Mouse (Mus musculus): Measurements from ENCODE around the gene Mettl24. TPM values are rescaled to one million over a fixed set of nuclear protein-coding genes. Genes with fewer than 3 reads are reported as not detected.

Gene Mettl24
- polyA plus RNA-seq (2012; rRNA removed) = 0.62 and 0.76 TPM in 2 replicates

GRCm38 (mm10) chr10:40683092-40683867 is at the start of gene Mettl24:
Mettl24 (plus strand) TSS chr10:40683282.
- Histone ChIP-seq H3K4me3 (replicated peaks; ENCODE audit: insufficient read depth, low read depth, low read length) (peak within 1 kb of the TSS; percentile 49), H3K27me3 (ENCODE audit: control insufficient read depth, insufficient read depth, low read length) (no peaks in the 10 kb centered on the region), H3K27ac (ENCODE audit: insufficient read depth, low read length) (no peak within 1 kb of the TSS), H3K4me1 (ENCODE audit: control insufficient read depth, insufficient read depth, low read length) (peaks cover 6% of the 10 kb centered on the region)
- DNase-seq = peak; percentile 79 to 81
- WGBS = 1% methylated on average over 50 of the region's 50 CpGs
- no peak for TF ChIP-seq POLR2A (IDR thresholded peaks at IDR 0.05; ENCODE audit: borderline replicate concordance, insufficient read depth, low read length)
- peak; percentile 80 for TF ChIP-seq CTCF (IDR thresholded peaks at IDR 0.05; ENCODE audit: borderline replicate concordance, insufficient read depth, low read depth, low read length)

GRCm38 (mm10) chr10:40637331-40637730 is 45.8 kb upstream of the Mettl24 start:
- no peaks in the 10 kb centered on the region for H3K27me3 ChIP-seq (ENCODE audit: control insufficient read depth, insufficient read depth, low read length)
- 84% methylated on average over 10 of the region's 10 CpGs for WGBS
- no peak for DNase-seq
- no peak for TF ChIP-seq POLR2A (IDR thresholded peaks at IDR 0.05; ENCODE audit: borderline replicate concordance, insufficient read depth, low read length)
- no peak for TF ChIP-seq CTCF (IDR thresholded peaks at IDR 0.05; ENCODE audit: borderline replicate concordance, insufficient read depth, low read depth, low read length)
- H3K4me3 ChIP-seq (replicated peaks; ENCODE audit: insufficient read depth, low read depth, low read length) = no peak overlapping the region
- H3K4me1 ChIP-seq (ENCODE audit: control insufficient read depth, insufficient read depth, low read length) = peaks cover 34% of the 10 kb centered on the region
- H3K27ac ChIP-seq (ENCODE audit: insufficient read depth, low read length) = no peak overlapping the region

DNA sequence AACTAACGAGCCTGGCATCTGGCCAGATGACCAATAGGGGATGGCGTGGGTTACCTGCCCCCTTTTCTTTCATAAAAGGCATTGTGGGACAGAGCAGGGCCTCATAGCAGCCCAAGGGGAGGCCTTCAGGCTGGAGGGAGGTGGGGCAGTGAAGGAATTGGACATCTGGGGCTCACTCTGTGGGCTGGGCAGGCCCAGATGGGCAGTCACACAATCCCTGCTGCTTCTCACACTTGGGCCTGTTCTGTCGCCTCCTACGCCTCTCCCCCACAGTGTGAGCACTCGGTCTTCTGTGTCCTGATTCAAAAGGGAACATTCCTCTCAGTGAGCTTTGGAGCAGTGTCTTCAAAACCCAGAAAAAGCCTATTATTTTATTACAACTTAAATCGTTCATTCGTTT is 44.8 kb upstream of the Mettl24 start:
- 14% methylated on average over 7 of the region's 7 CpGs for WGBS
- H3K27me3 ChIP-seq (ENCODE audit: control insufficient read depth, insufficient read depth, low read length) = no peaks in the 10 kb centered on the region
- peak; percentile 81 to 86 for DNase-seq
- no peak overlapping the region for H3K4me3 ChIP-seq (replicated peaks; ENCODE audit: insufficient read depth, low read depth, low read length)
- H3K27ac ChIP-seq (ENCODE audit: insufficient read depth, low read length) = peak overlapping the region; percentile 87
- no peak for TF ChIP-seq POLR2A (IDR thresholded peaks at IDR 0.05; ENCODE audit: borderline replicate concordance, insufficient read depth, low read length)
- no peak for TF ChIP-seq CTCF (IDR thresholded peaks at IDR 0.05; ENCODE audit: borderline replicate concordance, insufficient read depth, low read depth, low read length)
- H3K4me1 ChIP-seq (ENCODE audit: control insufficient read depth, insufficient read depth, low read length) = peaks cover 34% of the 10 kb centered on the region

- 43% methylated on average over 26 of the region's 26 CpGs for WGBS
- peak overlapping the region; percentile 87 for H3K27ac ChIP-seq (ENCODE audit: insufficient read depth, low read length)
- DNase-seq = peak; percentile 51 to 59
Measured at GRCm38 (mm10) chr10:40638823-40639819, 44.0 kb upstream of the Mettl24 start.

DNA sequence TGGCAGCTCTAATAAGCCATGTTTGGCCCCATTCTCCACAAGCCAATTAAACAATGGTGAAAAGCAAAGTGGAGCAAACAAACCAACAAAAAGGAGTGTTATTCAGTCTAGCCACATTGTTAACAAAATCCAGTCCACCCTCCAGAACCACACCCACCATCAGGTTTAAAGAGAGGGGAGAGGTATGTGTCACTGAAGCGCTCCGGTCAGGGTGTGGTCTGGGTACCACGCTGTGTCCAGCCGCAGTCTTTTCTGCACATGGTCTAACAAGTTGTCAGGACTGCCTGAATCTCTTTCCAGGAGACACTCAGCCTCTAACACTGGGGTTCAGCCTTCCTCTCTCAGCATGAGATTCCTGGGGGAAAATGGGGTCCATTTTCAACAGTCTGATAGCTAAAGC is 42.7 kb upstream of the Mettl24 start:
- 89% methylated on average over 4 of the region's 4 CpGs for WGBS
- Histone ChIP-seq H3K27ac (ENCODE audit: insufficient read depth, low read length) (peak overlapping the region; percentile 23; the same call in 1 of the 2 replicates), H3K4me3 (replicated peaks; ENCODE audit: insufficient read depth, low read depth, low read length) (no peak overlapping the region), H3K4me1 (ENCODE audit: control insufficient read depth, insufficient read depth, low read length) (peaks cover 34% of the 10 kb centered on the region), H3K27me3 (ENCODE audit: control insufficient read depth, insufficient read depth, low read length) (no peaks in the 10 kb centered on the region)
- DNase-seq = no peak
- TF ChIP-seq POLR2A (IDR thresholded peaks at IDR 0.05; ENCODE audit: borderline replicate concordance, insufficient read depth, low read length) (no peak), CTCF (IDR thresholded peaks at IDR 0.05; ENCODE audit: borderline replicate concordance, insufficient read depth, low read depth, low read length) (no peak)

More at GRCm38 (mm10) chr10:40638823-40639819, 44.0 kb upstream of the Mettl24 start:
- no peak for TF ChIP-seq POLR2A (IDR thresholded peaks at IDR 0.05; ENCODE audit: borderline replicate concordance, insufficient read depth, low read length)
- peak; percentile 19; the same call in 1 of the 2 replicates for TF ChIP-seq CTCF (IDR thresholded peaks at IDR 0.05; ENCODE audit: borderline replicate concordance, insufficient read depth, low read depth, low read length)
- no peak overlapping the region for H3K4me3 ChIP-seq (replicated peaks; ENCODE audit: insufficient read depth, low read depth, low read length)
- peaks cover 34% of the 10 kb centered on the region for H3K4me1 ChIP-seq (ENCODE audit: control insufficient read depth, insufficient read depth, low read length)
- no peaks in the 10 kb centered on the region for H3K27me3 ChIP-seq (ENCODE audit: control insufficient read depth, insufficient read depth, low read length)

DNA sequence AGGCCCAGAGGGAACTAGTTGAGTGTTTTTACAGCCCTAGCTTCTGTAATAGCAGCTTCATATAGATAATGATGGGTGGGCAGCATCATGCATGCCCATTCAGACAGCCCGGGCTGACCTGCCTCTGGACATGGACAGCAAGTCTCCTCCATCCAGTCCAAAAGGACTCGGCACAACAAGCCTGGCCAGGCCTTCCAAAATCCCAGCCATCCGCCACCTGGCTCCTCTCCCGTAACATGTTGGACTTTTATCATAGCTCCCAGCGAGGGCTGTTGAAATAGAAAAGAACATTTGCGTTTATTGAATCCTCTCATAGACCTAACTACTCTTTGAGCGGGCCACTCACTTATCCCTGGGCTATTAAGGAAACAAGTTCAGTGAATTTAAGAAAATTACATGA is 41.2 kb upstream of the Mettl24 start:
- WGBS = 19% methylated on average over 7 of the region's 7 CpGs
- no peak overlapping the region for H3K4me3 ChIP-seq (replicated peaks; ENCODE audit: insufficient read depth, low read depth, low read length)
- no peaks in the 10 kb centered on the region for H3K27me3 ChIP-seq (ENCODE audit: control insufficient read depth, insufficient read depth, low read length)
- peak; percentile 70 to 75 for DNase-seq
- H3K27ac ChIP-seq (ENCODE audit: insufficient read depth, low read length) = peak overlapping the region; percentile 9; the same call in 1 of the 2 replicates
- H3K4me1 ChIP-seq (ENCODE audit: control insufficient read depth, insufficient read depth, low read length) = peaks cover 34% of the 10 kb centered on the region
- TF ChIP-seq POLR2A (IDR thresholded peaks at IDR 0.05; ENCODE audit: borderline replicate concordance, insufficient read depth, low read length) (no peak), CTCF (IDR thresholded peaks at IDR 0.05; ENCODE audit: borderline replicate concordance, insufficient read depth, low read depth, low read length) (no peak)

- no peak for TF ChIP-seq POLR2A (IDR thresholded peaks at IDR 0.05; ENCODE audit: borderline replicate concordance, insufficient read depth, low read length)
- no peak for TF ChIP-seq CTCF (IDR thresholded peaks at IDR 0.05; ENCODE audit: borderline replicate concordance, insufficient read depth, low read depth, low read length)
- 89% methylated on average over 5 of the region's 5 CpGs for WGBS
- no peak for DNase-seq
- peaks cover 29% of the 10 kb centered on the region for H3K4me1 ChIP-seq (ENCODE audit: control insufficient read depth, insufficient read depth, low read length)
- H3K27ac ChIP-seq (ENCODE audit: insufficient read depth, low read length) = no peak overlapping the region
- no peaks in the 10 kb centered on the region for H3K27me3 ChIP-seq (ENCODE audit: control insufficient read depth, insufficient read depth, low read length)
- H3K4me3 ChIP-seq (replicated peaks; ENCODE audit: insufficient read depth, low read depth, low read length) = no peak overlapping the region
Measured at GRCm38 (mm10) chr10:40643126-40643525, 40.0 kb upstream of the Mettl24 start.

Data from cerebellum, adult 2 months (tissue).